Mouse (Mus musculus): ENCODE data around the gene Olfr105-ps.

Olfr105-ps gene

DNA sequence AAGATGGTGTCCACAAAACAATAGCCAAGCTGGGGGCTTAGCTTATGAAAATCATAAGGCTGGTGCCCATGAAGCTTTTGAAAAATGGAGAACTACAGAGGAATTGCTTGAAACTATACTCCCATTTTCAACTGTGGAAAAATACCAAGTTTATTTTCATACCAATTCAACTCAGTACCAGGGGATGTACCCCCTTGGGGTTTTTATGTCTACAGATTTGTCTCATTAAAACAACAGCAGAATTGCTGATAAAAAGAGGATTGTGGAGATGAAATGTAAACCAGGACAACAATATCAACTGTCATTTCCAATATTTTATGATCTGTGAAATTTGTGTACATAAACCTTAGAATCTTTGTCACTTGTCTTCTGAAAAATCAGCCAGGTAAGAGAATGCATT, at the start of gene Olfr105-ps:
Gene Olfr105-ps (plus strand): TSS at position 301 of the 400 bp plus-strand sequence.
- no peak for DNase-seq (ENCODE audit: low spot score)

- DNase-seq (ENCODE audit: low spot score), result no peak
These were observed 39.2 kb upstream of the Olfr105-ps start, which contains the start of gene Olfr103 for GRCm38 (mm10) chr17:37339598-37339997. Gene Olfr103, minus strand, starts transcription at chr17:37339698.

DNA sequence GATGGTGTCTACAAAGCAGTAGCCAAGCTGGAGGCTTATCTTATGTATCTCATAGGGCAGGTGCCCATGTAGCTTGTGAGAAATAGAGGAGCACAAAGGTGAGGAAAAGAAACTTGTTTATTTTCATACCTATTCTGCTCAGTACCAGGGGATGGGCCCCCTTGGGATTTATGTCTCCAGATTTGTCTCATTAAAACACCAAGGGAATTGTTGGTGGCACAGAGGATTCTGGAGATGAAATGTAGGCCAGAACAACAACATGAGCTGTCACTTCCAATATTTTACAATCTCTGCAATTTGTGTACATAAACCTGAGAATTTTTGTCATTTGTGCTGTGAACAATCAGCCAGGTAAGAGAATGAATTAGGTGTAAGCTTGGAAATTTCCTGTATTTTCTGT, 19.6 kb upstream of the Olfr105-ps start, which contains the start of gene Olfr104-ps:
Gene Olfr104-ps (plus strand): TSS at position 301 of the 400 bp plus-strand sequence.
- no peak for DNase-seq (ENCODE audit: low spot score)

DNA sequence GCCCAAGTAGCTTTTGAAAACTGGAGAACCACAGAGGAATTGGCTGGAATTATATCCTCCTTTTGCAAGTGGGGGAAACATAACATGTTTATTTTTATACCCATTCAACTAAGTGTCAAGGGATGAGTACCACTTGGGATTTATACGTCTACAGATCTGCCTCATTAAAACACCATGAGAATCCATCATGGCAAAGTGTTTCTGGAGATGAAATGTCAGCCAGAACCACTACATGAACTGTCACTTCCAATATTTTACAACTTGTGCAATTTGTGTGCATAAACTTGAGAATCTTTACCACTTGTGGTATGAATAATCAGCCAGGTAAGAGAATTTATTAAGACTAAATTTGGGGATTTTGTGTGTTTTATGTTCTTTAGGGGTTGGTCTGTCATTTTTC, 11.3 kb downstream of the Olfr105-ps start, which contains the start of gene Olfr106-ps:
Gene Olfr106-ps (plus strand): TSS at position 301 of the 400 bp plus-strand sequence.
- DNase-seq (ENCODE audit: low spot score), result no peak

DNA sequence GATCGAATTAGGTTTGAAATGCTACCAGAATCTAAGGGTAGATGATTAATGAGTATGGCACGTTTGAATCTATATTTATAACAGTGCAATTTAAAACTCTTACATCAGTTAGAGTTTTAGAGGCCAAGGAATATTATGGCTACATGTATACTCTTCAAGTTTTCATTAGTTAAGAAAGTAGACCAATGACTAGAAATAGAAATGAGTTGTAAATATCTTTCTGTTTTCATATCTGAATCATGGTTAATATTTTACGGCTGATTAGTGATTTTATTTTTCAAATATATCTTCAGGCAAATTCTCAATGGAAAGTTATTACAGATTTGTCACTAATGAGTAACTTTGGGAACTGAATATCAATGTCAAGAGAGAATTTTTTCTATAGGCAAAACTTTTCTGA, 20.1 kb downstream of the Olfr105-ps start, which contains the start of gene Olfr107:
Gene Olfr107 (plus strand): TSS at position 301 of the 400 bp plus-strand sequence.
- DNase-seq (ENCODE audit: low spot score), result no peak

- DNase-seq (ENCODE audit: low spot score), result no peak
These were observed 34.5 kb downstream of the Olfr105-ps start for GRCm38 (mm10) chr17:37413380-37413779.
